Mouse (Mus musculus) kidney, adult 2 months (tissue): ENCODE data around the gene Hspa14.

Experiments
- CTCF ChIP-seq: fragments of 200-500 bp; conservative IDR thresholded peaks from 2 replicates; pipeline ENCODE4 v1.5.1; 2011; ENCODE audit warnings: low read depth, mild to moderate bottlenecking, control low read depth, low read length, moderate library complexity, mixed read lengths; ENCODE audit not compliant: insufficient read depth, insufficient read length
- POLR2A ChIP-seq: fragments of 200-500 bp; IDR thresholded peaks from one replicate; pipeline ENCODE4 v1.6.1; 2011; ENCODE audit warnings: low read depth, low read length, control low read depth

GRCm38 (mm10) chr2:3499543-3499942 lies 13.1 kb downstream of the Hspa14 start:
- TF ChIP-seq CTCF (no peak), POLR2A (no peak)
